Mouse (Mus musculus) megakaryocyte, embryonic 14.5 days (primary cell): ENCODE measurements around the gene Capn15.

Source experiments
- FLI1 ChIP-seq: IDR thresholded peaks from 2 replicates; pipeline ENCODE4 v1.6.1; 2012; ENCODE audit warnings: low read length, inconsistent platforms, mixed read lengths
- GATA1 ChIP-seq: IDR thresholded peaks from 3 replicates; pipeline ENCODE4 v1.6.1; 2012; ENCODE audit warnings: mixed read lengths, low read length, inconsistent platforms, borderline replicate concordance

DNA sequence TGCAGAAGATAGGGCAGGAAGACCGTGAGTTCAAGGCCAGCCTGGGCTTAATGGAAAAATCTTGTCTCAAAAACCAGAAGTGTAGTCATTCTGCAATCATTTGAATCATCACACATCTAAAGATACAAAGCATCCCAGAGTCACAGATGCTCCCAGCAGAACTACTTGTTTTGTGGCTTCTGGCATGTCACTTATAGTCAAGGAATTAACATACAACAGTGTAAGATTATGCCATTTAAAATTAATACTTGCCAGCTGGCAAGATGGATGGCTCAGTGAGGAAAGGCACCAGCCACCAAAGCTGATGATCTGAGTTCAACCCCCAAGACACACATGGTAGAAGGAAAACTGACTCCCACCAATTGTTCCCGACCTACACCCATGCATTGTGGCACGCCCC lies 31.4 kb upstream of the Capn15 start:
- TF ChIP-seq FLI1 (no peak), GATA1 (no peak)
